Mouse (Mus musculus) adipocyte (in vitro differentiated cells): ENCODE measurements at regions not wholly inside any gene's neighbourhood (a gene's known extent, or its start where the extent isn't known, plus 50 kb on each side); places are given as distances from the start of the nearest gene placed in this dataset.
"Not testable (repeated sequence)": the region's sequence is repeated elsewhere in the genome, so short reads cannot be mapped to it uniquely, and the experiment has no call there.

Experiments used
- DNase-seq: peaks from one replicate; pipeline ENCODE4 v3.0.0-alpha.2; 2016; ENCODE audit warnings: low spot score

DNA sequence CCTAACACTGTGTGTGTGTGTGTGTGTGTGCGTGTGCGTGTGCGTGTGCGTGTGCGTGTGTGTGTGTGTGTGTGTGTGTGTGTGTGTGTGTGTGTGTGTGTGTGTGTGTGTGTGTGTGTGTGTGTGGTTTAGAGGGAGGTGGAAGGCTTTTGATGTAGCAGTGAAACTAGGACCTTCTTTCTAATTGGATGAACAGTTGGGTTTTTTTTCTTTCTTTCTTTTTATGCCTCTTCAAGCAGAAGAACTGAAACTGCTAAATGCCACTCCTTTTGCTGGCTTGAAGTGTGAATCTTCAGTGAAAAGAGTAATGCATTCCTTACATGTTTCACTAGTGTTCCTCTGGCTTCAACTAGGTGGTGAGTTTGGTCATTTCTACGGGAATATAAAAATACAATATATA is 524.6 kb upstream of the Olfr1507 start:
- not testable (repeated sequence) for DNase-seq

DNA sequence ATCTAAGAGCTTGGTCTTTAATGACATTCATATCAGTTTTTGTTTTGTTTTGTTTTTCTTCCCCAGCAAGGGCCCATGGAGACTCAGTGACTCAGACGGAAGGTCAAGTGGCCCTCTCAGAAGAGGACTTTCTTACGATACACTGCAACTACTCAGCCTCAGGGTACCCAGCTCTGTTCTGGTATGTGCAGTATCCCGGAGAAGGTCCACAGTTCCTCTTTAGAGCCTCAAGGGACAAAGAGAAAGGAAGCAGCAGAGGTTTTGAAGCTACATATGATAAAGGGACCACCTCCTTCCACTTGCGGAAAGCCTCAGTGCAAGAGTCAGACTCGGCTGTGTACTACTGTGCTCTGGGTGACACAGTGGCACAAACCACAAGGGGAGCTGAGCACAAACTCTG is 512.2 kb upstream of the Olfr1507 start:
- DNase-seq: not testable (repeated sequence)

DNA sequence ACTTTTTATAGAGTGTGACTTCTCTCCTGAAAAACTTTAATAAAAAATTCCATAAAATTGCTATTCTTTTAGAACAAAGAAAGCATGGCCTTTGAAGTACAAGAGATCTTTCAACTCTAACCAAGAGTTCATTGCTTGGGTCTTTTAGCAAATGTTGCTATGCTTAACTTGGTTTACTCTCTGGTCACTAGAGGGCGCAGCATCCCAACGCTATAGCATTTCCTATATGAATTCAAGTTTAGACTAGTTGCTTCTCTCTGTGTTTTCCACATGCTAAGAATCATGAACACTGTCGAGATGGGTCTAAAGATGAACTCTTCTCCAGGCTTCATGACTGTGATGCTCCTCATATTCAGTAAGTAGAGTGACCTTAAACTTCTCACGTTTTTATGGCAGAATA is 511.8 kb upstream of the Olfr1507 start:
- not testable (repeated sequence) for DNase-seq

- not testable (repeated sequence) for DNase-seq
These were observed 505.7 kb upstream of the Olfr1507 start for GRCm38 (mm10) chr14:53001289-53001688.

GRCm38 (mm10) chr14:52992106-52992760 is 496.7 kb upstream of the Olfr1507 start:
- not testable (repeated sequence) for DNase-seq

- not testable (repeated sequence) for DNase-seq
These were observed 495.7 kb upstream of the Olfr1507 start for GRCm38 (mm10) chr14:52991328-52991665.

- DNase-seq: not testable (repeated sequence)
These were observed 495.2 kb upstream of the Olfr1507 start for GRCm38 (mm10) chr14:52990569-52991327.

GRCm38 (mm10) chr14:52989940-52990339 is 494.4 kb upstream of the Olfr1507 start:
- not testable (repeated sequence) for DNase-seq

GRCm38 (mm10) chr14:52988563-52988962 is 493.0 kb upstream of the Olfr1507 start:
- DNase-seq: not testable (repeated sequence)

- DNase-seq: not testable (repeated sequence)
These were observed 476.9 kb upstream of the Olfr1507 start for GRCm38 (mm10) chr14:52972207-52973003.

- DNase-seq: not testable (repeated sequence)
These were observed 466.6 kb upstream of the Olfr1507 start for GRCm38 (mm10) chr14:52962110-52962509.

GRCm38 (mm10) chr14:52956515-52956914 is 461.0 kb upstream of the Olfr1507 start:
- not testable (repeated sequence) for DNase-seq

DNA sequence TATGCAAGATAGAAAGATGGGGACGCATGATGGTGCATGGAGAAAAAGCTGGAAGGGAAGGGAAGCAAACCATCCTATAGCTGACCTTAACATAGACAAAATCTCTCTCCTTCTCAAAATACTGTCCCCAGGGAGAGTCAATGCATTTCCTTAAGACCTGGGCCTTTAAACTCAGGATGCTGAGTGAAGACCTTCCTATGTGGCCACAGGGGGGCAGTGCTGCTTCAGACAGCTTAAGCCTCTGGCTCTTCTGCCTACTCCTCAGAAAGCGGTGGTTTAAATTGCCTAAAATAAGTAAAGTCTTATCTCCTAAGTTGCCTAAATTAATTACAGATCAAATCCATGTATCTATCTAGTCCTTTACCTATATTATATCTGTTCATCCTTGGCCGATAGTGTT is 449.4 kb upstream of the Olfr1507 start:
- not testable (repeated sequence) for DNase-seq

GRCm38 (mm10) chr14:52942438-52942837 is 446.9 kb upstream of the Olfr1507 start:
- DNase-seq: not testable (repeated sequence)

GRCm38 (mm10) chr14:52941747-52942146 is 446.2 kb upstream of the Olfr1507 start:
- DNase-seq: not testable (repeated sequence)

DNA sequence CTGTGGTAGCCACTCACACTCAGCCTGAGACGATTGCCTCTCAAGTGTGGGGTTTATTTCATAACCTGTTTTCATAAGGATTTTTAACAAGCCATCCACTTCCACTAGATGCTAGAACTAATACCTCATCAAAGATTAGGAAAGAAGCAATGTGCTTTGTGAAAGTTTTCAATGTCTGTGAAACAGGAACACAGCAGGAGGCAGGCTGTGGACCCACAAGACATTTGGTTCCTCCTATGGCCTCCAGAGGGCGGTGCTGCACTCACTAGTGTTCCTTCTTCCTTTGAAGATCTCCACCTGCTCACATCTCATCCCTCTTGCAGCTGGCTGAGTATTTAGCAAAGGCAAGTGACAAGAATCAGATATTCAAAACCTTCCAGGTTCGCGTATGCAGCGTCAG is 424.6 kb upstream of the Olfr1507 start:
- not testable (repeated sequence) for DNase-seq

DNA sequence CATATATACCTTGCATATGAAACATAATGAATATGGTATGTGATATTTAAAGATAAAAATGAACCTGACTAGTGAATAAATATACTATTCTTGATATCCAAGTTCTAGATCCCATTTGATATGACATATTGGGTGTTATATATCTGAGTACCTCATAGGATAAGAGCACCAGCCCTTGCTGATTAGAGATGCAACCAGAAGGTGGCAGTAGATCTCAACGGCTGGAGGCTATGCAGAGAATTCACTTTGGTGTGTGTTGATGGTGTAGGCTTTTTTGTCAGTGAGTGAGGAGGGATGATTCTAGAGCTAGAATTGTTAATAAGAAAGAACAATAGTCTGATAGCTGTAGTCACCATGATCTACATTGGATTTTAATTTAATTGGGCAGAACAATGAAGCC is 418.3 kb upstream of the Olfr1507 start:
- not testable (repeated sequence) for DNase-seq

DNA sequence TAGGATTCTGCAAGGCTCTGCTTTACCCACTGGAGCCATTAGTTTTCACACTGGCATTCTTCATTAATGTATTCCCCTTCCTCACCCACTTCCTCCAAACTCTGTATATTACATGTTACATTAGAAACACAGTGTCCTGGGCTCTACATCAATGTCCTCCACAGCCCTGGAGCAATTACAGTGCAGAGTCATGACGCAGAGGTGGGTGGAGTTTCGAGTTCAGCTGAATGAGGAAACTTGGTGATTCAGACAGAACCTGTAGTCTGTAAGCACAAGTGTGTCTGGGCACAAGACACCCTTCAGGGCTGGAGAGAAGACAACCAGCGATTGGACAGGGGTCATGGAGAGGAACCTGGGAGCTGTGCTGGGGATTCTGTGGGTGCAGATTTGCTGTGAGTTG is 404.1 kb upstream of the Olfr1507 start:
- not testable (repeated sequence) for DNase-seq

- DNase-seq: not testable (repeated sequence)
These were observed 402.8 kb upstream of the Olfr1507 start for GRCm38 (mm10) chr14:52898310-52898709.

GRCm38 (mm10) chr14:52879978-52880377 is 384.4 kb upstream of the Olfr1507 start:
- not testable (repeated sequence) for DNase-seq

- DNase-seq: not testable (repeated sequence)
These were observed 368.3 kb upstream of the Olfr1507 start for GRCm38 (mm10) chr14:52863841-52864240.

GRCm38 (mm10) chr14:52863107-52863506 is 367.6 kb upstream of the Olfr1507 start:
- DNase-seq: not testable (repeated sequence)
